Mouse (Mus musculus): ENCODE data around the gene Pdzph1. TPM values are rescaled to one million over a fixed set of nuclear protein-coding genes. Genes with fewer than 3 reads are reported as not detected.
A peak's percentile ranks its signal among the peaks of the same experiment; 100 is the strongest.

Gene Pdzph1
- total and polyA plus RNA-seq, 2 experiments from 2014 or later = 1.5 to 3.2 TPM

GRCm38 (mm10) chr17:59013091-59013459, 21.9 kb upstream of the Pdzph1 start, which contains the start of gene Nudt12:
TSS of gene Nudt12 (minus strand) at chr17:59013372.
- Histone ChIP-seq H3K27me3 (ENCODE audit: insufficient read depth, low read length) (no peaks in the 10 kb centered on the region), H3K4me2 (ENCODE audit: low read depth, low read length) (peak within 1 kb of the TSS; percentile 75), H3K27ac (peak within 1 kb of the TSS; percentile 41; the same call in 1 of the 2 replicates), H3K9ac (replicated peaks; ENCODE audit: low read length) (peak within 1 kb of the TSS; percentile 60), H3K36me3 (ENCODE audit: insufficient read depth, low read length) (no peaks in the 10 kb centered on the region), H3K9me3 (ENCODE audit: low read length) (no peaks in the 10 kb centered on the region), H3K4me3 (ENCODE audit: low read length) (peak within 1 kb of the TSS; percentile 85), H3K4me1 (ENCODE audit: insufficient read depth, low read length) (peaks cover 3% of the 10 kb centered on the region; the same call in 1 of the 2 replicates)
- ATAC-seq = peak; percentile 91
- under 1% methylated on average over 22 of the region's 22 CpGs for WGBS
- TF ChIP-seq CTCF (IDR thresholded peaks at IDR 0.05; ENCODE audit: low read depth) = peak; percentile 51
- DNase-seq (ENCODE audit: low spot score) = peak; percentile 75

GRCm38 (mm10) chr17:59012421-59013090, 21.4 kb upstream of the Pdzph1 start:
- no peak for TF ChIP-seq CTCF (IDR thresholded peaks at IDR 0.05; ENCODE audit: low read depth)
- peak overlapping the region; percentile 41; the same call in 1 of the 2 replicates for H3K27ac ChIP-seq
- WGBS = 5% methylated on average over 15 of the region's 15 CpGs

GRCm38 (mm10) chr17:59011546-59012307, 20.6 kb upstream of the Pdzph1 start:
- Histone ChIP-seq H3K4me3 (ENCODE audit: low read length) (no peak overlapping the region), H3K27me3 (ENCODE audit: insufficient read depth, low read length) (no peaks in the 10 kb centered on the region), H3K4me2 (ENCODE audit: low read depth, low read length) (peak overlapping the region; percentile 75; the same call in 1 of the 2 replicates), H3K4me1 (ENCODE audit: insufficient read depth, low read length) (peaks cover 3% of the 10 kb centered on the region; the same call in 1 of the 2 replicates), H3K9ac (replicated peaks; ENCODE audit: low read length) (no peak overlapping the region), H3K9me3 (ENCODE audit: low read length) (no peaks in the 10 kb centered on the region), H3K27ac (no peak overlapping the region), H3K36me3 (ENCODE audit: insufficient read depth, low read length) (no peaks in the 10 kb centered on the region)
- DNase-seq (ENCODE audit: low spot score) (no peak), ATAC-seq (no peak)
- no peak for TF ChIP-seq CTCF (IDR thresholded peaks at IDR 0.05; ENCODE audit: low read depth)
- WGBS = 58% methylated on average over 13 of the region's 13 CpGs

More at GRCm38 (mm10) chr17:59012421-59013090, 21.4 kb upstream of the Pdzph1 start:
- ATAC-seq (peak; percentile 83), DNase-seq (ENCODE audit: low spot score) (peak; percentile 31)
- H3K27me3 ChIP-seq (ENCODE audit: insufficient read depth, low read length) = no peaks in the 10 kb centered on the region
- peak overlapping the region; percentile 85 for H3K4me3 ChIP-seq (ENCODE audit: low read length)
- no peaks in the 10 kb centered on the region for H3K36me3 ChIP-seq (ENCODE audit: insufficient read depth, low read length)
- H3K4me2 ChIP-seq (ENCODE audit: low read depth, low read length) = peak overlapping the region; percentile 75
- H3K9me3 ChIP-seq (ENCODE audit: low read length) = no peaks in the 10 kb centered on the region
- H3K4me1 ChIP-seq (ENCODE audit: insufficient read depth, low read length) = peaks cover 3% of the 10 kb centered on the region; the same call in 1 of the 2 replicates
- H3K9ac ChIP-seq (replicated peaks; ENCODE audit: low read length) = peak overlapping the region; percentile 60

GRCm38 (mm10) chr17:58973237-58973636, 17.9 kb downstream of the Pdzph1 start:
- no peak overlapping the region for H3K4me3 ChIP-seq (ENCODE audit: low read length)
- H3K9ac ChIP-seq (replicated peaks; ENCODE audit: low read length) = no peak overlapping the region
- H3K4me2 ChIP-seq (ENCODE audit: low read depth, low read length) = no peak overlapping the region
- no peaks in the 10 kb centered on the region for H3K27me3 ChIP-seq (ENCODE audit: insufficient read depth, low read length)
- H3K9me3 ChIP-seq (ENCODE audit: low read length) = no peaks in the 10 kb centered on the region
- ATAC-seq (no peak), DNase-seq (ENCODE audit: low spot score) (no peak)
- TF ChIP-seq CTCF (IDR thresholded peaks at IDR 0.05; ENCODE audit: low read depth) = no peak
- no peak overlapping the region for H3K27ac ChIP-seq
- no peaks in the 10 kb centered on the region for H3K4me1 ChIP-seq (ENCODE audit: insufficient read depth, low read length)
- H3K36me3 ChIP-seq (ENCODE audit: insufficient read depth, low read length) = no peaks in the 10 kb centered on the region
- 30% methylated on average over 5 of the region's 5 CpGs for WGBS

GRCm38 (mm10) chr17:58959905-58960304, 31.3 kb downstream of the Pdzph1 start:
- Histone ChIP-seq H3K4me2 (ENCODE audit: low read depth, low read length) (no peak overlapping the region), H3K4me1 (ENCODE audit: insufficient read depth, low read length) (no peaks in the 10 kb centered on the region), H3K4me3 (ENCODE audit: low read length) (no peak overlapping the region), H3K27ac (no peak overlapping the region), H3K27me3 (ENCODE audit: insufficient read depth, low read length) (no peaks in the 10 kb centered on the region), H3K36me3 (ENCODE audit: insufficient read depth, low read length) (no peaks in the 10 kb centered on the region), H3K9ac (replicated peaks; ENCODE audit: low read length) (no peak overlapping the region), H3K9me3 (ENCODE audit: low read length) (no peaks in the 10 kb centered on the region)
- TF ChIP-seq CTCF (IDR thresholded peaks at IDR 0.05; ENCODE audit: low read depth) = peak; percentile 46
- DNase-seq (ENCODE audit: low spot score) (peak; percentile 15), ATAC-seq (no peak)
- WGBS = 38% methylated on average over 3 of the region's 3 CpGs

- H3K4me2 ChIP-seq (ENCODE audit: low read depth, low read length) = no peak overlapping the region
- no peaks in the 10 kb centered on the region for H3K36me3 ChIP-seq (ENCODE audit: insufficient read depth, low read length)
- ATAC-seq = no peak
- no peak overlapping the region for H3K9ac ChIP-seq (replicated peaks; ENCODE audit: low read length)
- WGBS = 80% methylated on average over 1 of the region's 1 CpGs
- H3K27me3 ChIP-seq (ENCODE audit: insufficient read depth, low read length) = no peaks in the 10 kb centered on the region
- no peaks in the 10 kb centered on the region for H3K9me3 ChIP-seq (ENCODE audit: low read length)
- no peak for DNase-seq (ENCODE audit: low spot score)
- H3K27ac ChIP-seq = no peak overlapping the region
- no peak for TF ChIP-seq CTCF (IDR thresholded peaks at IDR 0.05; ENCODE audit: low read depth)
- H3K4me1 ChIP-seq (ENCODE audit: insufficient read depth, low read length) = no peaks in the 10 kb centered on the region
- H3K4me3 ChIP-seq (ENCODE audit: low read length) = no peak overlapping the region
Measured at GRCm38 (mm10) chr17:58957055-58957454, 34.1 kb downstream of the Pdzph1 start.

All from hindbrain, postnatal 0 days (tissue).